Mouse (Mus musculus): ENCODE results near the gene Olfr643. TPM values are rescaled to one million over a fixed set of nuclear protein-coding genes. Genes with fewer than 3 reads are reported as not detected.

Olfr643 gene
- total RNA-seq (2021): not detected
- long read RNA-seq, experiment 1: 0 reads
- long read RNA-seq, experiment 2: 0 reads

DNA sequence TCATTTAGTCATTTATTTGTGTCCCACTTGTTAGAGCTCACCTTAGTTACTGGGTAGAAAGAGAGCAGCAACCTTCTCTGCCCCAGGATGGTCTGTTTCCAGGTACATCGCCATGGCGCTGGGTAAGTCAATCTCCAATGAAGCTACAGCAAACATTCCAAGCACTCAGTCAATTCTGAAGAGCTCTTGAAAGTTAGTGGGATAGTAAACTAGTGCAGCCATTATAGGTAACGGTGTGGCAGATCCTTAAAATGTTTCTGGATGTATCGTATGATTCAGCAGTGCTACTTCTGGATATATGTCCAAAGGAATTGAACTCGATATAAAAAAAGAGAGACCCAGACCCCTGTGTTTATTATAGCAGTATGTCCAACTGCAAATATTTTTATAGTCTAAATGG, at the start of gene Olfr643:
Gene Olfr643 (minus strand): TSS at position 101 of the 400 bp plus-strand sequence.
- intact Hi-C loops (cut with DNase I): no loop called here
- Histone ChIP-seq H3K27ac (no peak within 1 kb of the TSS), H3K4me3 (no peak within 1 kb of the TSS)
- DNase-seq (ENCODE audit: extremely low spot score in 1 of 2, low spot score in 2 of 2): no peak
- no peak for TF ChIP-seq CTCF (IDR thresholded peaks at IDR 0.05)

DNA sequence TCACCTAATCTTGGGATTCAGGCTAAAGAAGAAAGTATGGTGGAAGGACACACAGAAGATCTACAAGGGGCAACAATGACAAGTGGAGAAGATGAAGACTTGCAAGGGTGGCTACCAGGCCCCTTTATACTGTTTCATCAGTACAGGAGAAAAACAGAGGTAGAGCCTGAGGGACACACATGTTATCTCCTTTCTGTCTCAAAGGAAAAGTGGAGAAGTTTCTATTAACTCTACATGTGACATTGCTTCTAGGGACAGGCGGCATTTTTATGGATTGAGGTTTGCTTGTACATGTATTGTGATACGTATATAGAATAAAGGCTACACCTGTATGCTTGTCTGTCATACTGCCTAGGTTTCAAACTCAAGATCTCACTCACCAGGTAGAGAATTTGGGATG, 46.1 kb upstream of the Olfr643 start, which contains the start of gene Olfr648:
Gene Olfr648 (minus strand): TSS at position 101 of the 400 bp plus-strand sequence.
- H3K27ac ChIP-seq: no peak within 1 kb of the TSS
- no peak for DNase-seq (ENCODE audit: extremely low spot score in 1 of 2, low spot score in 2 of 2)
- intact Hi-C loops (cut with DNase I): no loop called here
- no peak for TF ChIP-seq CTCF (IDR thresholded peaks at IDR 0.05)
- H3K4me3 ChIP-seq: no peak within 1 kb of the TSS

DNA sequence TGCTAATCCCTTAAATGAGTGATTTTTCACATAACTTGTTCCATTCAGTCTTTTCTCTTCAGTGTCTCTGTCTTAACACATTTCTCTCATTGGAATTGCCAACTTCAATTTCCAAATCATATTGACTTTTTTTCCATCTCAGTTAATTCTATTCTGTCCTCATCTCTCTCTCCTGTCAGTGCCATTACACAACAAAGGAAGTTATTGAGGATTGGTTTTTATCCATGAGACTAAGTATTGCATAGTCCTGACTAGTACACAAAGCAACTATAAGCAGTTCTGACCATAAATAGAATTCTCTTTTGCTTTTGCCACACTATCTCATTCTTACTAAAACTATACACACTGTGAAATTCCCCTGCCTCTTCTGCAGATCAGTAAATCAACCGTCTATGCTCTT, 41.9 kb upstream of the Olfr643 start:
- no peak for TF ChIP-seq CTCF (IDR thresholded peaks at IDR 0.05)
- Histone ChIP-seq H3K27ac (no peak overlapping the region), H3K4me3 (no peak overlapping the region)
- DNase-seq (ENCODE audit: extremely low spot score in 1 of 2, low spot score in 2 of 2): no peak
- intact Hi-C loops (cut with DNase I): no loop called here

DNA sequence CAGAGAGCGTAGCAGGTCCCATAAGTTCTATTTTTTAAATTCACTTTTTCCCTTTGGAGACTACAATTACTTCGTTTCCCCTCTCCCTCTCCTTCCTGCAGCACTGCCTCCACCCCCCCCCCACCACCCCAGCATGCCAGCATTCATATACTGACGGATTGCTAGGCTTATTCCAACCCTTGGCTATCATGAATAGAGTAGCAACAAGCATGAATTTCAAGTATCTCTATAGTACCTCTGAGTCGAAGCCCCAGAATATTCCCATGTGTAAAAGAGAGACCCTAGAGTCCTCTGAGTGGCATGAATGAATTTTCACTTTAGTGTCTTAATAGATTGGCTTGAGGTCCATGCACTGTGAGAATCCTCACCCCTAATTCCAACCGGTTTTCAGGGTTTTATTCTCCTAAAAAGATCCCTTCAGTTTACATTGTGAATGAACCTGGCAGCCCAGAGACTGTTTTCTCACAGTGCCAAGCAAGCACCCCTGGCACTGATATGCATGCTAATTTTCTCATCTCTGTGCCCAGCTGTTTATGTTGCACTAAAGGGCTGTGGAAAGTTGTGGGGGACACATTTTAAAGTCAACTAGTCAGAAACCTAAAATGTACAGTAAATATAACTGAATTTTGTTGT, 41.3 kb upstream of the Olfr643 start:
- TF ChIP-seq CTCF (IDR thresholded peaks at IDR 0.05): no peak
- no peak for DNase-seq (ENCODE audit: extremely low spot score in 1 of 2, low spot score in 2 of 2)
- intact Hi-C loops (cut with DNase I): no loop called here
- Histone ChIP-seq H3K27ac (no peak overlapping the region), H3K4me3 (no peak overlapping the region)

DNA sequence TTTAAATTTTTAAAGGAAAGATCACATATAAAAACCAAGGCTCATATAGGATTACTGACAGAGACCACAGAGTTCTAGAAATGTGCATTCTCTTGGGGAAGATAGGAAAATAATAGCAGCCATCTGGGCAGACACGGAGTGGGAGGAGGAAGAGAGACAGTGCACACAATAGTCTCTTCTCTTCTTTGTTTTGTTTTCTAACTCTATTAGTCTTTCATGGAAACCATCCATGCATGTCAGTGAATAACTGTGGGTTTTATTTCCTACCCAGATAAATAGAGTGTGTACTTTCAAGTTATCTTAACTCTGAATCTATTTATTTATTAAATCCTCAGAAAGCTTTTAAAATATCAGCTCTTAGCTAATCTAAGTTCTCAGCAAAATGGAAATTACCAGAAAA, 37.9 kb upstream of the Olfr643 start:
- no peak for TF ChIP-seq CTCF (IDR thresholded peaks at IDR 0.05)
- no peak overlapping the region for H3K4me3 ChIP-seq
- no peak for DNase-seq (ENCODE audit: extremely low spot score in 1 of 2, low spot score in 2 of 2)
- intact Hi-C loops (cut with DNase I): no loop called here
- H3K27ac ChIP-seq: no peak overlapping the region

DNA sequence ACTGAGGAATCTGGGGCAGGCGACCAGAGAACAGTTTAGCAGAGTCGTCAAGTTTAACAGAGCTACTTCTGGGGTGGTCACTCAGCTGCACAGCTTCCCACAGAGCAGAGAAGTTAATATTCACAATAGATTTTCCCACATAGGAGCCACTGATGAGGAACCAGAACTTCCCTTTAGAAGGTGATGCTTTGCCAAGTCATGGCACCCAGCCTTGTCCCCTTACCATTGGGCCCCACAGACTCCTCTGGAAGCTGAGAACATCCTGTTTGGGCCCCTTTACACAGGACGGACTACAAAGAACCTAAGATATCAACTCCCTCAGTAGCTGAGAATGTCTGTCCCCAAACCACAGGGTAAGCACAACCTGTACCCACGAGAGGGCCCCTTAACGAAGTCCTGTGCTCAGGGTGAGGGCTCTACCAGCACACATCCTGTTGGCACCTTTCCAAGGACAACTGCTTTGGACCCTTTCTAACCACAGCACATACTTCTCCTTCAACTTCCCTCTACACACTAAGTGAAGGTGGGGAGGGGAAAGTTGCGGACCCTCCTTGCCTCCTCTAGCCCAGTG, 32.5 kb upstream of the Olfr643 start:
- Histone ChIP-seq H3K4me3 (no peak overlapping the region), H3K27ac (no peak overlapping the region)
- intact Hi-C loops (cut with DNase I): no loop called here
- no peak for TF ChIP-seq CTCF (IDR thresholded peaks at IDR 0.05)
- DNase-seq (ENCODE audit: extremely low spot score in 1 of 2, low spot score in 2 of 2): no peak

DNA sequence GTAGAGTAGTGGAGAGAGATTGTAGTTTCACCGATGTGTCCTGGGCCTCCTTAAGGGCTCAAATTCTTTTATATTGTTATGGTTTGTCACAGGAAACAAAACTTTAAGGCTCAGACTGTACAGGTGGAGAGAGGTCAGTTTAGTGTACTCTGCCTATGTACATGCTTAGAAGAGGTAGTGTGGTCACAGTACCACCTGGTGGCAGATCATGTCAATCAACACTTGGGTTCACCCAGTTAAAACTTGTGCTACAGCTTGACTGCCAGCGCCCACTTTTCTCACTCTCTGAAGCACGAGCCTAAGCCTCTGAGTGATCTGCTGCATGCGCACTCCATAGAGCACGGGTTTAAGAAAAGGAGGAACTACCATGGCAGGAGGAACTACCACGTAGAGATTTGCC, 29.9 kb upstream of the Olfr643 start:
- DNase-seq (ENCODE audit: extremely low spot score in 1 of 2, low spot score in 2 of 2): no peak
- Histone ChIP-seq H3K27ac (no peak overlapping the region), H3K4me3 (no peak overlapping the region)
- intact Hi-C loops (cut with DNase I): no loop called here
- no peak for TF ChIP-seq CTCF (IDR thresholded peaks at IDR 0.05)

DNA sequence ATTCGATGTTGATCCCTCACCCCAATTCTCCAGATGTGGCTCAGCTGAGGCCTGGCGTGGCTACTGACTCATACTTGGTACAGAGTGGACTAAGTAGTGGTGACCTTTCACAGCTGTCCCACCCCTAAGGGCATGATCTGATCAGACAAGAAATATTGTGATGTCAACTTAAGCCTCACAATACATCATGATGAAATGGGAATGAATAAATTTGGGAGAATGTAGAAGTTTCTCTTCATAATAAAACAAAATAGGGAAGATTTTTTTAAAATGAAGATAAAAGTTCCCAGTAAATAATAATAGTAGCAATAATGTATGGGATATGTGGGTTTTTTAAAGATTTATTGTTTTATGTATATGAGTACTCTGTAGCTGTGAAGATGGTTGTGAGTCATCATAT, 13.3 kb upstream of the Olfr643 start, which contains the start of gene Ubqlnl:
Gene Ubqlnl (minus strand): TSS at position 101 of the 400 bp plus-strand sequence.
- no peak for TF ChIP-seq CTCF (IDR thresholded peaks at IDR 0.05)
- Histone ChIP-seq H3K4me3 (no peak within 1 kb of the TSS), H3K27ac (no peak within 1 kb of the TSS)
- intact Hi-C loops (cut with DNase I): no loop called here
- DNase-seq (ENCODE audit: extremely low spot score in 1 of 2, low spot score in 2 of 2): no peak

DNA sequence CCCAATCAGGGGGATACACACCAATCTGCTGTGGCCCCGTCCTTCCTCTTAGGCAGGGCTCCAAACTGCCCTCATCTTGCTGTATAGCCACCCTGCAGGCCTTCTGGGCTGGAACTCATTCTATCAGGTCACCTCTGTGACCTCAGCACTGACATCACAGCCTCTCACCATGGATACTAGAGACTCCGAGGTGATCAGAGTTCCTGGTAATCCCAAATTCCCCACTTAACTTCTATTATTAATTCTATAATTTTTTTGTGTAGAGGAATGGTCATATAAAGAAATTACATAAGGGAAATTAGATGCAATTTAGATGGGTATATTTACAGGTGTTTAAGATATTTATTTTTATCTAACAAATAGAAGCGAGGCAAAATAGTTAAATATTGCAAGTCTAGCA, 6.0 kb upstream of the Olfr643 start, which contains the start of gene Ubqln3:
Gene Ubqln3 (minus strand): TSS at position 101 of the 400 bp plus-strand sequence.
- H3K27ac ChIP-seq: no peak within 1 kb of the TSS
- no peak within 1 kb of the TSS for H3K4me3 ChIP-seq
- DNase-seq (ENCODE audit: extremely low spot score in 1 of 2, low spot score in 2 of 2): no peak
- no peak for TF ChIP-seq CTCF (IDR thresholded peaks at IDR 0.05)
- intact Hi-C loops (cut with DNase I): no loop called here

DNA sequence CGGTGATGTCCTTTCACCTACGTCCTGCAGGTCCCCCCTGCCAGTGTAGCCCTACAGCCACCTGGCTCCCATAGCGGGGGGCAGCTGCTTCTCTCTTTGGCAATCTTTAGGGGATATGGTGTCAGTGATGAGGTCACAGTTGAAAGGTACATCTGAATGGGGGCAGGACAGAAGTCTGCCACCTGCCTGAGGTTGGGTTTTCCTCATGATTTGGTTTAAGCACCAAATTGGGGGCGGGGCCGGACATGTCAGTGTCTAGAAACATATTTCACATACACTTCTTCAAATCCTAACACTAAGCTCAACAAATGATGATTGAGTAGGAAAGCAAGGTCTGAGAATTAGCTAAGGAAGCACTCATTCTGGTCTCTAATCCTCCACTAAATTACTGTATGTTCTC, 7.5 kb downstream of the Olfr643 start, which contains the start of gene Ubqln5:
Gene Ubqln5 (minus strand): TSS at position 101 of the 400 bp plus-strand sequence.
- DNase-seq (ENCODE audit: extremely low spot score in 1 of 2, low spot score in 2 of 2): no peak
- intact Hi-C loops (cut with DNase I): no loop called here
- no peak for TF ChIP-seq CTCF (IDR thresholded peaks at IDR 0.05)
- Histone ChIP-seq H3K4me3 (no peak within 1 kb of the TSS), H3K27ac (no peak within 1 kb of the TSS)

DNA sequence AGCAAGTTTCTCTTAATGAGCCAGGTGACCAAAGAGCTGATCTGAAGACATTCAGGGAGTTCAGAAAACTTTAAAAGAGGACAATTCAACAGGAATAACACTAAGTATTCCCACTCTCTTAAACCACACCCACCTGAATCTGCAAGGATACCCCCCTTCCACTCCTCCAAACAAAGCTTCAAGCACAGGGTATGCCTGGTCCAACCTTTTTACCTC, 32.5 kb downstream of the Olfr643 start, which contains the start of gene Olfr646:
Gene Olfr646 (plus strand): TSS at position 117 of the 216 bp plus-strand sequence.
- Histone ChIP-seq H3K27ac (no peak within 1 kb of the TSS), H3K4me3 (no peak within 1 kb of the TSS)
- intact Hi-C loops (cut with DNase I): no loop called here
- no peak for TF ChIP-seq CTCF (IDR thresholded peaks at IDR 0.05)
- DNase-seq (ENCODE audit: extremely low spot score in 1 of 2, low spot score in 2 of 2): no peak

DNA sequence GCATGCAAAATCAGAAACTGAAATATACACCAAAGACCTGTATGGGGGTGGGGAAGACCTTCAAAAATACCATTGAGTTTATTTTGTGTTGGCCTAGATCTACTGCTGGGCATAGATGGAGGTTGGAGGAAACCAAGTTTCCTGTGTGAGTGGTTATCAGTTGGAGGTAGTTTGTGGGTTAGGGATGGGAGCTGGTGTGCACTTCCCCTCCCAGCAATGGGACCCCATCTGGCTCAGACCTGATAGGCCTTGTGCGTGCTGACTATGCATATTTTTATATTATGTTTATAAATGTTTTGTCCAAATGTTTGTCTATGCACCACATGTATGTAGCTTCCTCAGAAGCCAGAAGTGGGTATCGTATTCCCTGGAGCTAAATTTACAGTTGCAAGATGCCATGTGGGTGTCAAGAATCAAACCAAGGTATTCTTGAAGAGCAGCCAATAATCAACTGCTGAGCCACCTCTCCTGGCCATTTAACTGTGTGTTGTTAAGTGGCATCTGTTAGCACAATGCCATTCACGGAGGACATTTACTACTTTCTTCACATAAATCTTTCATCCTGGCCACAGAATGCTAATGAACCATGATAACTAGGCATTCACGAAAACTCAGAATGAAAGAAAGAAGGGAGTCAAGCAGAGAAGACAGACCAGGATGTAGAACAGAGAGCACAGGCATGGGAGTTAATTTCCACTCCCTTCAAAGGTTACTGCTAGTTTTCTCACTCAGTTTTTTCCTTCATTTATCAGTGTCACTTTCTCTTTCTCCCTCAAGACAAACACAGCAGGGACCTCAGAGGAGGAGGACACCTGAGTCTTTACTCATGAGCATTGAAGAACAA, 33.1 kb downstream of the Olfr643 start:
- no peak for DNase-seq (ENCODE audit: extremely low spot score in 1 of 2, low spot score in 2 of 2)
- no peak overlapping the region for H3K27ac ChIP-seq
- TF ChIP-seq CTCF (IDR thresholded peaks at IDR 0.05): no peak
- intact Hi-C loops (cut with DNase I): no loop called here
- H3K4me3 ChIP-seq: no peak overlapping the region

Measured in left cerebral cortex, adult 2 months (tissue).